ENCODE assay signal across 25 mouse cellular contexts in genomic region chr9:51015732-51016131, GRCm38 (mm10). TPM values are rescaled to one million over a fixed set of nuclear protein-coding genes. Genes with fewer than 3 reads are reported as not detected.
DNase-seq lines count a peak whose midpoint lies in the region; ATAC-seq and TF ChIP-seq lines count a peak whose summit lies in the region.
"Had no signal": no experiment of that assay in that cellular context is flagged by ENCODE, and none has a peak within 500 bp of the region (broad histone marks: within the 10 kb centered on the region; RNA-seq: fewer than 3 reads in every experiment).

No protein-coding gene starts in this region.

- 63% methylated on average over 4 of the region's 4 CpGs for WGBS in hindbrain, postnatal 0 days

- no peaks in the 10 kb centered on the region for H3K9me3 ChIP-seq in hindbrain, postnatal 0 days (ENCODE audit: low read length)
- H3K9me3 ChIP-seq: embryonic facial prominence, embryonic 13.5 days; limb, embryonic 15.5 days; liver, embryonic 15.5 days had no signal

- DNase-seq in adrenal gland, postnatal 25 days, result peak; percentile 5
- DNase-seq in adrenal gland, adult 18-20 months (ENCODE audit: low spot score in 2 of 2), result no peak
- DNase-seq in urinary bladder, postnatal 25 days (ENCODE audit: low spot score), result peak; percentile 17
- no peak for DNase-seq in urinary bladder, postnatal 10 days (ENCODE audit: low spot score)
- peak; percentile 45 for DNase-seq in R1 (ENCODE audit: low read depth, low spot score)
- DNase-seq in hindbrain, postnatal 0 days (ENCODE audit: low spot score), result no peak
- DNase-seq in frontal cortex, postnatal 36 days (ENCODE audit: low spot score in 2 of 2), result no peak
- DNase-seq: cerebellum, adult 11 months; cerebellum, postnatal 14 days; gastrocnemius, postnatal 25 days; heart, postnatal 14 days; kidney, adult 18-20 months; kidney, postnatal 14 days; layer of hippocampus, postnatal 36 days; midbrain, embryonic 14.5 days; thymus, postnatal 36 days had no signal

- H3K36me3 ChIP-seq in hindbrain, postnatal 0 days (ENCODE audit: insufficient read depth, low read length), result no peaks in the 10 kb centered on the region
- H3K36me3 ChIP-seq: embryonic facial prominence, embryonic 13.5 days; limb, embryonic 15.5 days; liver, embryonic 15.5 days had no signal

- TF ChIP-seq CTCF in hindbrain, postnatal 0 days (IDR thresholded peaks at IDR 0.05; ENCODE audit: low read depth), result no peak

- no peak overlapping the region for H3K9ac ChIP-seq in hindbrain, postnatal 0 days (replicated peaks; ENCODE audit: low read length)
- H3K9ac ChIP-seq: embryonic facial prominence, embryonic 13.5 days; hindbrain, embryonic 14.5 days; limb, embryonic 15.5 days; liver, embryonic 15.5 days had no signal

- no peak for ATAC-seq in hindbrain, postnatal 0 days
- ATAC-seq: forebrain, embryonic 14.5 days had no signal

- no peaks in the 10 kb centered on the region for H3K4me1 ChIP-seq in hindbrain, postnatal 0 days (ENCODE audit: insufficient read depth, low read length)
- H3K4me1 ChIP-seq: embryonic facial prominence, embryonic 13.5 days; limb, embryonic 15.5 days had no signal

- H3K27me3 ChIP-seq in hindbrain, postnatal 0 days (ENCODE audit: insufficient read depth, low read length), result no peaks in the 10 kb centered on the region
- H3K27me3 ChIP-seq: embryonic facial prominence, embryonic 13.5 days; limb, embryonic 15.5 days; liver, embryonic 15.5 days had no signal

- no peak overlapping the region for H3K27ac ChIP-seq in hindbrain, postnatal 0 days
- H3K27ac ChIP-seq: embryonic facial prominence, embryonic 13.5 days; hindbrain, embryonic 14.5 days; layer of hippocampus, adult 2 months; limb, embryonic 15.5 days; liver, embryonic 15.5 days had no signal

- no peak overlapping the region for H3K4me3 ChIP-seq in hindbrain, postnatal 0 days (ENCODE audit: low read length)
- H3K4me3 ChIP-seq: embryonic facial prominence, embryonic 13.5 days; layer of hippocampus, adult 2 months; limb, embryonic 15.5 days; liver, embryonic 15.5 days had no signal

- no peak overlapping the region for H3K4me2 ChIP-seq in hindbrain, postnatal 0 days (ENCODE audit: low read depth, low read length)
- H3K4me2 ChIP-seq: embryonic facial prominence, embryonic 13.5 days; hindbrain, embryonic 14.5 days; limb, embryonic 15.5 days; liver, embryonic 15.5 days had no signal

RNA-seq across cellular contexts. Expression of gene Sik2, which starts 6.9 kb away (rescaled TPM):
- 61.0 and 78.5 TPM in 2 replicates for total RNA-seq in adrenal gland, postnatal 25 days (2021)
- total RNA-seq in adrenal gland, adult 18-20 months (2021), result 100 to 1,000 TPM; 120 to 197 TPM
- total RNA-seq in hindbrain, postnatal 0 days (2014; rRNA removed), result 24.4 and 26.1 TPM in 2 replicates
- 11.7 and 13.0 TPM in 2 replicates for polyA plus RNA-seq in hindbrain, postnatal 0 days (2015; fragmentation: Nextera tagmentation; extraction: Ambion mirVana)

RNA-seq across cellular contexts. Expression of gene Btg4, which starts 45.0 kb away (rescaled TPM):
- not detected in 2 replicates for total RNA-seq in adrenal gland, postnatal 25 days (2021)
- not detected for total RNA-seq in adrenal gland, adult 18-20 months (2021)
- not detected in 2 replicates for total RNA-seq in hindbrain, postnatal 0 days (2014; rRNA removed)
- not detected in 2 replicates for polyA plus RNA-seq in hindbrain, postnatal 0 days (2015; fragmentation: Nextera tagmentation; extraction: Ambion mirVana)
- total RNA-seq: gastrocnemius, postnatal 25 days; heart, adult 8-10 months; heart, postnatal 14 days; layer of hippocampus, adult 2 months; layer of hippocampus, postnatal 36 days; left cerebral cortex, postnatal 25 days had no signal
- polyA plus RNA-seq: embryonic facial prominence, embryonic 13.5 days; forebrain, embryonic 14.5 days; hindbrain, embryonic 14.5 days; limb, embryonic 15.5 days; liver, embryonic 15.5 days; midbrain, embryonic 14.5 days; neural tube, embryonic 14.5 days had no signal

Comparison
In these comparisons a context has a peak if more than half of its experiments do, and no peak if none do; other contexts are left out.
1. DNase-seq: peak in adrenal gland, postnatal 25 days (single experiment), urinary bladder, postnatal 25 days (single experiment) and R1 (single experiment); none in adrenal gland, adult 18-20 months (0 of 2), urinary bladder, postnatal 10 days (single experiment), hindbrain, postnatal 0 days (single experiment) and frontal cortex, postnatal 36 days (0 of 2).